Mouse (Mus musculus): Measurements from ENCODE around the gene Cenpt.
A peak's percentile ranks its signal among the peaks of the same experiment; 100 is the strongest.
"Not testable (repeated sequence)": the region's sequence is repeated elsewhere in the genome, so short reads cannot be mapped to it uniquely, and the experiment has no call there.

Cenpt gene

DNA sequence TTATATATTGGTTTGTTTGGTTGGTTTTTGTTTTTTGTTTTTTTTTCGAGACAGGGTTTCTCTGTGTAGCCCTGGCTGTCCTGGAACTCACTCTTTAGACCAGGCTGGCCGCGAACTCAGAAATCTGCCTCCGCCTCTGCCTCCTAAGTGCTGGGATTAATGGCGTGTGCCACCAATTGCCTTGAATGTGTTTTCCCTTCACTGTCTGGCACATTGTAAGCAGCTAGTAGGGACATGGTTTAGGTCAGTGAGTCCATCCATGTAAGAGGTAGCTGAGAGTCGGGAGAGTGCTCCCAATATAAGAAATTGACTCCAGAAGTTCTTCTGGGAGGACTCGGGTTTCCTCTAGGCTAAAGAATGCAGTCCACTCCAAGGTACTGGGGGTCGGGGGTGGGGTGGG lies 1.2 kb upstream of the Cenpt start:
- DNase-seq: no peak

DNA sequence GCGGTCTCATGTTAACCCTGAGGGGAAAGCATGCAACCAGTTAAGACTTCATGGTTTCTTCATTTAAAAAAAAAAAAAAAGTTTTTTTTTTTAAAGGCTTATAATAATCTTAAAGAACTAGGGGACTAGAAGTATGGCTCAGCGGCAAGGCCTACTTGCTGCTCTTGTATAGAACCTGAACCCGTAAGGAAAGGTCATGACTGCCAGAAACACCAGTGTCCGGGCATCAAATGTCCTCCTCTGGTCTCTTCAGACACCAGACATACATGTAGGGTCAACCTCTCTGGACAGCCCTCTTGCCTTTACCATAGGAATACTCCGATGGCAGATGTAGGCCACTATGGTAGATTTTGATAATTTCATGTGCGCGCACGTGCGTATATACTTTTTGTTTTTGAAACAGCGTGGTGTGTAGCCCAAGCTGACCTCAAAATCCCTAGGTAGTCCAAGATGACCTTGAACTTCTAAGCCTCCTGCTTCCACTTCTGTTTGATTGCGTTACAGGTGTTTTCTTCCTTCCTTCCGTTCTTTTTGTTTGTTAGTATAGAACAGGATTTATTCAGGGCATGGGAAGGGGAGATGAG lies 840 bp downstream of the Cenpt start:
- DNase-seq: no peak

DNA sequence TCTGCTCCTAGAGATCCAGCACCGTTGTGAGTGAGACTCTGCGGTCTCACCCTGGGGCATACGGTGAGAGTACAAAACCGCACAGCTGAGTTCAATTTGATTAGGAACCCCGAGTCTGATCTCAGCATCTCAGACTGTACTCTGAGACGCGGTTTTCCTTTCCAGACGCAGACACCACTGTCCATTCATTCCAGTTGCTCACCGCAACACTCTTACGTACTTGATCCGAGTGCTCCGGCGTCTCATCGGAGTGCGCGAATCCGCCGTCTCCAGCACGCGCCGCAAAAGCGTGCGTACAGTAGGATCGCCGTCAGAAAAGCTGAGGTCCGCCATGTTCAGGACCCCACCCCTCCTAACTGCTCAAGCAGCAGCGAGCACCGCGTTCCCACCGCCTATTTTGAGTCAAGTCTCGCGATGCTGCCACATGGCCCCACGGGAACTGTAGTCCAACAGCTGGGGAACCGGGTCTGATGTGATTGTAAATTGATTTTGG lies 1.4 kb downstream of the Cenpt start:
- peak; percentile 93 for DNase-seq

DNA sequence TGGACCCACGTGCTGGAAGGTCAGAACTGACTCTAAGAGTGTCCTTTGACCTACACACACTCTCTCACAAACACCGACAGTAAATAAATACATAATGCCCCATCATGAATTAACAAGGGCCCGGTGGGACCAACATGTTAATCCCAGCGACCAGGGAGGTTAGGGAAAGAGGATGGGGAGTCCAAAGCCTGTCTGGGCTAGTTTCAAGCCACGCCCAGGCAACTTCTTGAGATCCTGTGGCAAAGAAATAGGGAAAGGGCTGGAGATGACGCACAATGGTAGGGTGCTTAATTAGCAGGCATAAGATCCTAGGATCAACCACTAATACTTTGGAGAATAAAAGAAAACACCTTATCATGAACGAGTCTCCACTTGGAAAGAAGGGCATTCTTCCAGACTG lies 2.5 kb downstream of the Cenpt start:
- DNase-seq: no peak

DNA sequence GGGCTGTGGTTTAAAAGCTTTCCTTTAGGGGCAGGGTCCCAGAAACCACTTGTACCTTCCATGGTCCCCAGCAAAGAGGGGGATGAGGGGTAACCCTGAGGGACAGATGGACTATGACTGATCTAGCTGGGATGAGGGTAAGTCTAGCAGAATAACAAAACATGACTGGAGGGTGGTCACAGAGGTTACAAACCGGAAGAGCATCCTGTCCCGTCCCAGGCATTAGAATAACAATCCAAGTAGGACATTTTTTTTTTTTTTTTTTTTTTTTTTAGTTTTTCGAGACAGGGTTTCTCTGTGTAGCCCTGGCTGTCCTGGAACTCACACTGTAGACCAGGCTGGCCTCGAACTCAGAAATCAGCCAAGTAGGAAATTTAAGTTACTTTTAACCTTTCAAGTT lies 3.1 kb downstream of the Cenpt start:
- no peak for DNase-seq

GRCm38 (mm10) chr8:105846678-105847077 lies 6.4 kb downstream of the Cenpt start:
- DNase-seq: no peak

DNA sequence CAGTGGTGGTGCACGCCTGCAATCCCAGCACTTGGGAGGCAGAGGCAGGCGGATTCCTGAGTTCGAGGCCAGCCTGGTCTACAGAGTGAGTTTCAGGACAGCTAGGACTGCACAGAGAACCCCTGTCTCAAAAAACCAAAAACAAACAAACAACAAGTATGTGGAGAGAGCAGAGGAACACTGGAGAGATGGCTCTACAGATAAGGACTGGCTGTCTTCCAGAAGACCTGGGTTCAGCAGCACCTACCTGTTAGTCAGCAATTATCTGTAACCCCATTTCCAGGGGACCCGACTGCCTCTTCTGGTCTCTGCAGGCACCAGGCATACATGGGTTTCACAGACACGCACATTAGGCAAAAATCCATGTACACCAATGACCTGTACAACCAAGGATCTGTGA lies 13.9 kb downstream of the Cenpt start:
- no peak for DNase-seq

DNA sequence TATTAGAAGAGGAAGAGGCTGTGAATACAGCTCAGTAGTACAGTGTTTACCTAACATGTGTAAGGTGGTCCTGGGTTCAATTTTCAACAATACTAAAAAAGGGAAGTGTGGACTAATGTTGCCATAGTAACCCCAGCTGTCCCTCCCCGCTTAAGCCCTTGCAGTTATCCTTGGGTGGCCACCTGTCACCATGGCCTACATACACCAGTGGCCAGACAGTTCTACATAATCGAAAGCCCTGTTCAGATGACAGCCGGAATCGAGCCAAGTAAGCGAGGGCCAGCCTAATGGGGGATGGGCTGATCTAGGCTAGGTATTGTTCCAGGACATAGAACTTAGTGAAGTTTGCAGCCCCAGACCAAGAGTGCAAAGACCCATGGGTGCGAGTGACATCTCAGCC lies 16.1 kb downstream of the Cenpt start:
- no peak for DNase-seq

GRCm38 (mm10) chr8:105835318-105835717 lies 17.8 kb downstream of the Cenpt start:
- peak; percentile 90 for DNase-seq

DNA sequence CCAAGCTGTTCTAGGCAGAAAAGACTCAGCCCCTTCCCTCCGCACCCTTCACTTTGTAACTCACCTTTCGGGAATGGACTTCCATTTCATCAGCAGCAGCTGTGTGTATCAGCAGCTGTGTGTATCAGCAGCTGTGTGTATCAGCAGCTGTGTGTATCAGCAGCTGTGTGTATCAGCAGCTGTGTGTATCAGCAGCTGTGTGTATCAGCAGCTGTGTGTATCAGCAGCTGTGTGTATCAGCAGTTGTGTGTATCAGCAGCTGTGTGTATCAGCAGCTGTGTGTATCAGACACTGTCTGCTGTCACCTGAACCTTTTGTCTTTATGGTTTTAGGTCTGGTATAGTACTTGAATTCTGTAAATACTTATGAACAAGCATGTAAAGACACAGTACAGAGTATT lies 19.3 kb downstream of the Cenpt start:
- DNase-seq: not testable (repeated sequence)

DNA sequence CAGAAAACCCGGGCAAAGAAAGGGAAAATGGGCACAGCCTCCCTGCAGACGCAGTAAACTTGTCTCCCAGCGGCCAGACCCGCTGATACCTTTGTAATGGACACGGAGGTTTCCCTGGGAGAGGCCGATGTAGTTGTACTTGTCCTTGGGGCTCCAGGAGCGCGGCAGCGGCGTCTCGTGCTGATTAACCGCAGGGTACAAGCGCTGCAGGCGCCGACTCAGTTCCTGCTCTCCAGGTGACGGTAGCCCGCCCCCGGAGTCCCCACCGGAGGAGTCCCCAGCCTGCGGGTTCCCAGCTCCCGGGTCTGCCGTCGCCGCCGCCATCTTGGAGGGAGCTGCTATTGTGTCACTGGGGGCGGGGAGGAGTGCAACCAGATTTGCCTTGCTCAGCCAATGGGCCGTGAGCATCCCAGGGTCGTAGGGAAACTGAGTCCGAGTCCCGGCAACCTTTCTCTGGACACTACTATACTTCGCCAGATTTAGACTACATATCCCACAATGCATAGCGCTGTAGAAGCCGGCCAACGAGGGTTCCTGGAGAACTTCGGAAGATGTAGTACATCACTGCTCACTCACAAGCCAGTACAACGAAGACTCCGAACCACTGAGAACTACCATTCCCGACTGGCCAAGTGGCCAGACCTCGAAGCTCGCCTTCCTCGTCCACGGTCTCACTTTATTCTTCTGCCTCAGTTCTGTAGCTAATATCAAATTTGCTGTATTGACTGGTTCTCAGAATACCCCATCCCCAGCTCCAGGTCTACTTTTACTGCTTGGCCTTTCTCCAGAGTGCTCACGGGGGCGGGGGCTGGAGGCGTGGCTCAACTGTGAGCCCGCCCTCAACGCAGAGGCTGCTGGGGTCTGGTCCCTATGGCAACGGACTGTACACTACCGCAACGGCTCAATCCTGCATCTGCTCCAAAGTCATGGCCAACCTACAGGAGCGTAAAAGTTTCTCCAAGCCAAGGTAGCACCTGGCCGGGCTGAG lies 25.9 kb downstream of the Cenpt start, which contains the start of the genes Ranbp10 and Tsnaxip1:
Ranbp10 (minus strand) TSS at position 490 of the 988 bp plus-strand sequence.
Tsnaxip1 (plus strand) TSS at position 871 of the 988 bp plus-strand sequence.
- peak; percentile 94 for DNase-seq

DNA sequence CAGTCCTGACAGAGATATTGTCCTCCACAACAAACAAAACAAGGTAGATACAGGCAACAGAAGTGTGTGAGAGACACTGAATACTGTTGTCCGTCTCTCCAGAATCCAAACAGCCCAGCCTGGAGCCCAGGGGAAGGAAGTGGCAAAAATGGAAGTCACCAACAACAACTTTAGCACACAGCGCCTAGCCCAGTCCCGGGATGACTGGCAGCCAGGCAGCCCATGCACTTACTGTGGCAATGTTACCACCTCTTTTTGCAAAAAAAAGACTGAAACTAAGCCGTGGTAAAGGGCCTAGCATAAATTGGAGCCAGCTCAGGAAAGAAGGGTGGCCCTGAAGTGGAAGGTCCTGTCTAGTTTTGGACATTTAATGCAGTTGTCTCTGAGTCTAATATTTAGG lies 26.7 kb downstream of the Cenpt start:
- peak; percentile 34 for DNase-seq

DNA sequence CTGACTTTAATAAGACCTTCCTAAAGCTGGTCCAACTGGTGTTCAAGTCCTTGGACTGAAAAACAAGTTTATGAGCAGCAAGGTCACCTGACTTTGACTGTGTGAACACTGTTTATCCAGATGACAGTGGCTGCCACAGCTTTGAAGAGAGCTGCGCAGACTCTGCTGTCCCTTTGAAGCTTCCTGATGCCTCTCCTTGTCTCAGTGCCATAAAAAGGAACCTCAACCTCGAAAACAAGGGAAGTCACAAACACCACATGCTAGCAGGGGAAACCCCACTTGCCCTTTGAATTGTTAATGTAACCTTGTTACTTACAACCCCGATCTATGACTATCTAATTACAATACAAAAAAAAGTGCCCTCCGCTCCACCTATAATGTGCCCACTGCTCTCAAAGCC lies 27.6 kb downstream of the Cenpt start:
- no peak for DNase-seq

- no peak for DNase-seq
These were observed 32.2 kb downstream of the Cenpt start for GRCm38 (mm10) chr8:105820925-105821324.

DNA sequence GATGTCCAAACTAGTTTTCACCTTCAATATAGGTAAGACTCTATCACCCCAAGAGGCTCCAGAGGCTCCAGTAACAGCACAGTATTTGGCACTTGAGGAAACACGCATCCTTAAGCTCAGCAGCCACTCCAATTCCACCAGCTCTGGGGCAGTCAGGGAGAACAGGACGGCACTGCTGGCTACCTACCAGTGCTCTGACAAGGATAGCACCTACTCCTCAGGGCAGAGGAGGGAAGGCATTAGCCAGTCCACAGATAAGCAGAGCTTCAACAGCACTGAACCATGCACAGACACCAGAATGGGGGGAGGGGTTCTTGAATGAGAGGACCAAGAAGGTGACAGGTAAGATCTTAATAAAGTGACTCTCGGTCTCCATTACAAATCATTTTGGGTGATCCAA lies 33.4 kb downstream of the Cenpt start:
- no peak for DNase-seq

GRCm38 (mm10) chr8:105813241-105813640 lies 39.8 kb downstream of the Cenpt start:
- no peak for DNase-seq

- no peak for DNase-seq
These were observed 40.6 kb downstream of the Cenpt start for GRCm38 (mm10) chr8:105812511-105812910.

GRCm38 (mm10) chr8:105811543-105811942 lies 41.5 kb downstream of the Cenpt start:
- no peak for DNase-seq

DNA sequence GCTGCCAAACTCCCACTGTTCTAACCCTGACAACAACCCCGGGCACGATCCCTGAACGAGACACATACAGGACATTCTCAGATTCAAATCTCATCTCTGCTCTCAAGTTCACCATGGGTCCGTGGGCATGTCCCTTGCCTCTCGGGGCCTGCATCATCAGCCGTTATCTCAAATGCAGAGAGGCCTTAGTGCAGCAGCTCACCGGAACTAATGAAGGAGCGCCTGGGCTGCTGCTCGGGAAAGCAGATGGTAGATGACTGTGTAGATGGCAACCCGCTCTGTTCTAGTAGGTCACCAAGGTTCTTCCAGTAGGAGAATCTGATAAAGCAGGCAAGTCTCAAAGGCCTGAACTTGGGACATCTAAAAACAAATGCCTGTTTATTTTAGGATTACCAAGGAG lies 42.0 kb downstream of the Cenpt start:
- no peak for DNase-seq

DNA sequence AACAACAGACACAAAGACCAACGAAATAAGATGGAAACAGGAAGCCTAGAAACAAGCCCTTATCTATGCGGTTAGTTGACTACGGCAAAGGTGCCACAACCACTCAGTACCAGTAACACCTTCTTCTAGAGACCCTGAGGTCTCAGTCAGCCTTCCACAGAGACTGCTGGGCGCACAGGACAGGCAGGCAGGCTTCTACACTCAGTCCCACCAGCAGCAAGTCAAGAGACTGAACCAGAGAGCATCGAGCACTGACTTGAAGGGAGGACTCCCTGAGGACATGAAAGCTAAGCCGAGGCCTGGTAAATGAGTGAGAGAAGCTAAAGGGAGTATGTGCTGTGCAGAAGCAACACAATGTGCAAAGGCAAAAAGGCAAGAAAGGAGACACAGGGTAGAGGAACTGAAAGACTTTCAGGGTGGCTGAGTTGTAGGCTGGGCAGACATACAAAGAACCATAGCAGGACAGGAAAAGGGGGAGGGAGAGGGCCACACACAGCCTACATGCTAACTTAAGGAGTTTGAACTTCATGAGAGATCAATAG lies 42.8 kb downstream of the Cenpt start:
- peak; percentile 28 for DNase-seq

DNA sequence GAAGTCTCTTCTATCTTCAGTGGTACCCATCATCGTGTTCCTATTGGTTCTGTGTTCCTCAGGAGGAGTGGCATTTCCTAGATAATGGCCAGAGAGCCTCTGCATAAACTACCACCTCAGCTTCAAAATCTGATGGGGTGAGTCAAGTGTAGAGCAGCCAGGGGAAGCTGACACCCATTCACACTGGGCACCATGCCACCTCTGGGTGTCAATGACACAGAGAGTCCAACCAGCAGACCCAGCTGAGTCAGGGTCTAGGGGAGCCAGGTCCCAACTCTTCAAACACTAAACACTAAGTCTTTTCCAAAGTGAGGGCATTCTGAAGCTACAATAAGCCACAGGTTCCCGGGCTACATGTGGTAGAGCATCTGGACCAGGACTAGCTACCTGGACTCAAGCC lies 44.6 kb downstream of the Cenpt start:
- DNase-seq: no peak

GRCm38 (mm10) chr8:105807766-105808165 lies 45.3 kb downstream of the Cenpt start:
- no peak for DNase-seq

GRCm38 (mm10) chr8:105805964-105806363 lies 47.1 kb downstream of the Cenpt start:
- DNase-seq: no peak

GRCm38 (mm10) chr8:105805346-105805745 lies 47.7 kb downstream of the Cenpt start:
- DNase-seq: no peak
